ENCODE assay signal across 8 mouse cellular contexts in genomic region chr3:60570491-60571022, GRCm38 (mm10).
DNase-seq lines count a peak whose midpoint lies in the region.

No protein-coding gene starts in this region.

- DNase-seq in spleen, adult 12 weeks (ENCODE audit: low spot score) = peak; percentile 76
- DNase-seq in spleen, adult 18-20 months = no peak
- DNase-seq in adrenal gland, postnatal 36 days = peak; percentile 87
- peak; percentile 42 to 44 for DNase-seq in gastrocnemius, adult 8-10 months (ENCODE audit: low spot score in 2 of 2)
- DNase-seq in kidney, postnatal 25 days = peak; percentile 80 to 81
- peak; percentile 90 for DNase-seq in skeletal muscle tissue, adult 2 months (ENCODE audit: low read depth, low spot score)
- DNase-seq in thymus, postnatal 36 days = no peak
- no peak for DNase-seq in frontal cortex, postnatal 25 days (ENCODE audit: low spot score in 2 of 2)

Comparison
In these comparisons a context has a peak if more than half of its experiments do, and no peak if none do; other contexts are left out.
1. DNase-seq: peak in spleen, adult 12 weeks (single experiment), adrenal gland, postnatal 36 days (2 of 2), gastrocnemius, adult 8-10 months (2 of 2), kidney, postnatal 25 days (2 of 2) and skeletal muscle tissue, adult 2 months (single experiment); none in spleen, adult 18-20 months (0 of 2), thymus, postnatal 36 days (0 of 2) and frontal cortex, postnatal 25 days (0 of 2).